8 mouse cellular contexts compared by ENCODE assay signal in genomic region chr2:19344636-19345413, GRCm38 (mm10). TPM values are rescaled to one million over a fixed set of nuclear protein-coding genes. Genes with fewer than 3 reads are reported as not detected.
DNase-seq lines count a peak whose midpoint lies in the region; ATAC-seq lines count a peak whose summit lies in the region.

No protein-coding gene starts in this region.

- H3K36me3 ChIP-seq in intestine, embryonic 16.5 days (ENCODE audit: control insufficient read depth, insufficient read depth, low read length): no peaks in the 10 kb centered on the region
- no peaks in the 10 kb centered on the region for H3K36me3 ChIP-seq in midbrain, embryonic 10.5 days

- H3K27me3 ChIP-seq in intestine, embryonic 16.5 days (replicated peaks; ENCODE audit: control insufficient read depth, insufficient read depth, low read length): no peaks in the 10 kb centered on the region
- H3K27me3 ChIP-seq in midbrain, embryonic 10.5 days (ENCODE audit: low read depth, poor library complexity, severe bottlenecking): peaks cover 25% of the 10 kb centered on the region

- no peaks in the 10 kb centered on the region for H3K9me3 ChIP-seq in intestine, embryonic 16.5 days (ENCODE audit: control insufficient read depth, low read length)
- no peaks in the 10 kb centered on the region for H3K9me3 ChIP-seq in midbrain, embryonic 10.5 days (replicated peaks)

- intact Hi-C loops in left cerebral cortex, postnatal 25 days (cut with DNase I): loop anchor here (1.0 to 10.0 kb wide), 5 partner anchors 68 to 953 kb away; partner anchors contain the start of genes 4930426L09Rik, Dnajc1, Pip4k2a and Spag6

- H3K4me2 ChIP-seq in intestine, embryonic 16.5 days (ENCODE audit: low read depth, low read length): peak overlapping the region; percentile 39

- ATAC-seq in intestine, embryonic 16.5 days: peak; percentile 86

- DNase-seq in adrenal gland, adult 18-20 months (ENCODE audit: low spot score in 2 of 2): peak; percentile 82 to 85
- peak; percentile 78 for DNase-seq in embryo, embryonic 11.5 days (ENCODE audit: low read depth, low spot score)
- peak; percentile 16 for DNase-seq in gonadal fat pad, adult 2 months (ENCODE audit: low read depth)
- peak; percentile 90 to 95 for DNase-seq in left cerebral cortex, postnatal 25 days (ENCODE audit: low spot score in 2 of 2)
- peak; percentile 80 for DNase-seq in midbrain, embryonic 10.5 days (ENCODE audit: low spot score)
- DNase-seq in right cerebral cortex, postnatal 36 days (ENCODE audit: low spot score in 2 of 2): peak; percentile 82 to 87
- DNase-seq in urinary bladder, postnatal 4 days (ENCODE audit: low spot score in 2 of 2): peak; percentile 75 to 89

- H3K9ac ChIP-seq in intestine, embryonic 16.5 days (ENCODE audit: low read depth, low read length): no peak overlapping the region

- H3K4me3 ChIP-seq in intestine, embryonic 16.5 days (ENCODE audit: low read length): 0 out of 2 replicates have a peak overlapping the region, but pooled peaks have one; percentile 14
- H3K4me3 ChIP-seq in midbrain, embryonic 10.5 days: peak overlapping the region; percentile 23; the same call in 1 of the 2 replicates

- H3K27ac ChIP-seq in intestine, embryonic 16.5 days (ENCODE audit: low read length): no peak overlapping the region
- peak overlapping the region; percentile 68 for H3K27ac ChIP-seq in midbrain, embryonic 10.5 days (replicated peaks)

- WGBS in intestine, embryonic 16.5 days: 20% methylated on average over 17 of the region's 20 CpGs
- WGBS in midbrain, embryonic 10.5 days: 32% methylated on average over 20 of the region's 20 CpGs

- H3K4me1 ChIP-seq in intestine, embryonic 16.5 days (ENCODE audit: control insufficient read depth, insufficient read depth, low read length): peaks cover 4% of the 10 kb centered on the region; the same call in 1 of the 2 replicates
- 0 out of 2 replicates have a peak, but pooled peaks cover 4% of the 10 kb centered on the region for H3K4me1 ChIP-seq in midbrain, embryonic 10.5 days

RNA-seq across cellular contexts. Expression of gene Msrb2, which starts 26.4 kb away (rescaled TPM):
- 10 to 100 TPM; 24.6 to 27.9 TPM for total RNA-seq in adrenal gland, adult 18-20 months (2021)
- 14.0 and 16.6 TPM in 2 replicates for polyA plus RNA-seq in gonadal fat pad, adult 2 months (2012; rRNA removed)
- 21.4 and 22.1 TPM in 2 replicates for polyA plus RNA-seq in intestine, embryonic 16.5 days (2015; fragmentation: Nextera tagmentation; extraction: Ambion mirVana)
- 10 to 100 TPM; 17.8 to 22.1 TPM for total RNA-seq in left cerebral cortex, postnatal 25 days (2021)
- polyA plus RNA-seq in midbrain, embryonic 10.5 days (2016; fragmentation: Nextera tagmentation; extraction: Ambion mirVana): 14.5 and 16.8 TPM in 2 replicates

Comparison
In these comparisons a context has a peak if more than half of its experiments do, and no peak if none do; other contexts are left out.
1. DNase-seq: peak in every context shown above with its lines; median percentile 92 in left cerebral cortex, postnatal 25 days; 84 in right cerebral cortex, postnatal 36 days; 84 in adrenal gland, adult 18-20 months; 82 in urinary bladder, postnatal 4 days; 80 in midbrain, embryonic 10.5 days; 78 in embryo, embryonic 11.5 days; 16 in gonadal fat pad, adult 2 months.